Mouse (Mus musculus) midbrain, embryonic 10.5 days (tissue): ENCODE data around the gene Tox3. TPM values are rescaled to one million over a fixed set of nuclear protein-coding genes. Genes with fewer than 3 reads are reported as not detected.

Experiments used
- DNase-seq: peaks from one replicate; pipeline ENCODE4 v3.0.0-alpha.2; 2017; ENCODE audit warnings: low spot score
- H3K27ac ChIP-seq: fragments of 300-500 bp; sonication (generic); replicated peaks from 2 replicates; pipeline ENCODE4 v1.5.1; 2016; ENCODE audit warnings: mild to moderate bottlenecking
- H3K27me3 ChIP-seq: fragments of 300-500 bp; sonication (generic); 2 replicates; pipeline ENCODE4 v1.6.1; 2016; ENCODE audit warnings: low read depth, mild to moderate bottlenecking; ENCODE audit not compliant: poor library complexity, severe bottlenecking
- H3K36me3 ChIP-seq: fragments of 300-500 bp; sonication (generic); 2 replicates; pipeline ENCODE4 v1.6.1; 2016; ENCODE audit warnings: mild to moderate bottlenecking, moderate library complexity
- H3K4me1 ChIP-seq: fragments of 300-500 bp; sonication (generic); 2 replicates; pipeline ENCODE4 v1.6.1; 2016
- H3K4me3 ChIP-seq: fragments of 300-500 bp; sonication (generic); 2 replicates; pipeline ENCODE4 v1.5.1; 2016; ENCODE audit warnings: mild to moderate bottlenecking, moderate library complexity
- H3K9me3 ChIP-seq: fragments of 300-500 bp; sonication (generic); replicated peaks from 2 replicates; pipeline ENCODE4 v1.6.1; 2016; ENCODE audit warnings: mild to moderate bottlenecking
- WGBS: fragments of 180-500 bp; shearing (Covaris S2); methylation state at CpG from one replicate; pipeline ENCODE4 v1.1.7; 2016; 5-methylcytosine and 5-hydroxymethylcytosine counted together
- polyA plus RNA-seq: library from polyadenylated mRNA; unstranded; fragments of >200 nt; fragmentation: Nextera tagmentation; extraction: Ambion mirVana; gene quantifications from 2 replicates; pipeline ENCODE4 v1.2.1, GENCODE M21; 2016

The Tox3 gene
- polyA plus RNA-seq, 1 experiment from 2014 or later, result 14.8 TPM

DNA sequence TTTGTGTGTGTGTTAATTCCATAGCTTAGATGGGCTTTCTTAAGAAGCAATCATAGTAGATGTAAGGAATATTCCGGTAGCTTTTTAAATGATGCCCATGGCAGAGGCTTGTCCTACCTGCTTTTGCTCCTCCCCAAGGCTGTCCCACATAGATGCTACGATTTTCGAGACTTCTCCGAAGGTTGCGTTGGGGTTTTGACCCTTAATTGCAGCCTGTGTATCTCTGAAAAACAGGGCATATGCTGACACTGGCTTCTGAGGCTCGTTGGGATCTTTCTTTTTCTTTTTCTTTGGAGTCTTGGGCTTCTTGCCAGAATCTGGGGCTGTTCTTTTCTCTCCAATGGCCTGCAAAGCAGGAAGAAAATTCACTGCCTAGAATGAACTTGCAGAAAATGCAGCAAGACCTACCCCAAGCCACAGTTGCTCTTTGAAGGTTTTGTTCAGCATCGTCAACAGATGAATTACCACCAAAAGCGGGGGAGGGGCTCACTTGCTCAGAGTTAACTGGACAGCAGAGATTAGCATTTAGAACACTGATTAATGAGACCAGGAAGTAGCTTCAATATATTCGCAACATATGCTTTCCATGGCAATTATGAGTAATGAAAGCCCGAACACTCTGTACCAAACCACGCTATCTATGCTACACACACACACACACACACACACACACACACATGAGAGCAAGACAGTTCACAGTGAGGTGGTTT lies 93.8 kb downstream of the Tox3 start:
- 75% methylated on average over 11 of the region's 11 CpGs for WGBS

GRCm38 (mm10) chr8:90246357-90246756 lies 101.8 kb downstream of the Tox3 start:
- Histone ChIP-seq H3K9me3 (no peaks in the 10 kb centered on the region), H3K4me1 (peaks cover 54% of the 10 kb centered on the region), H3K4me3 (no peak overlapping the region), H3K36me3 (peaks cover 41% of the 10 kb centered on the region), H3K27ac (peak overlapping the region; percentile 74; the same call in 1 of the 2 replicates), H3K27me3 (no peaks in the 10 kb centered on the region; the same call in 1 of the 2 replicates)
- no peak for DNase-seq
- 93% methylated on average over 8 of the region's 8 CpGs for WGBS

More for the DNA sequence above, 93.8 kb downstream of the Tox3 start:
- Histone ChIP-seq H3K4me1 (peaks cover 28% of the 10 kb centered on the region), H3K27me3 (no peaks in the 10 kb centered on the region), H3K9me3 (no peaks in the 10 kb centered on the region), H3K36me3 (peaks cover 88% of the 10 kb centered on the region), H3K27ac (peak overlapping the region; percentile 73), H3K4me3 (no peak overlapping the region)
- no peak for DNase-seq

- H3K4me1 ChIP-seq, result peaks cover 54% of the 10 kb centered on the region
- no peaks in the 10 kb centered on the region for H3K9me3 ChIP-seq
- no peak for DNase-seq
- peaks cover 35% of the 10 kb centered on the region for H3K36me3 ChIP-seq
- no peaks in the 10 kb centered on the region; the same call in 1 of the 2 replicates for H3K27me3 ChIP-seq
- peak overlapping the region; percentile 74; the same call in 1 of the 2 replicates for H3K27ac ChIP-seq
- no peak overlapping the region for H3K4me3 ChIP-seq
- 75% methylated on average over 3 of the region's 3 CpGs for WGBS
Observed at GRCm38 (mm10) chr8:90245828-90246227, 102.3 kb downstream of the Tox3 start.

DNA sequence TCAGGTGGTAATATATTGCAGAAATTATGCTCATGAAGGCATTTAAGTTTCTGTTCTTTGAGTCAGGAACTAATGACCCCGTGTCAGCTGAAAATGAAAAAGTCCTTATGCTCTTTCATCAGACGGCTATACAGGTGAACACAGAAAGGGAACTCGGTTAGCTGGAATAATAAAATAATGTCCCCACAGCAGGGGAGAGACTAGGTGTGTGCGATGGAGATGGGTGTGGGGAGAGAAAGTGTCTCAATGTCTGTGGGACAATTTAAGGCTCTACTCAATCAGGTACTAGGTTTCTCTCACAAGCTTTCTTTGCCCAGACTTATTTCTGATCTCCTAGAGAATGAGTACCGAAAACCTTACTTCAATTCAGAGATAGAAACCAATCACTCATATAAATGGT lies 103.0 kb downstream of the Tox3 start:
- Histone ChIP-seq H3K4me1 (peaks cover 54% of the 10 kb centered on the region), H3K4me3 (no peak overlapping the region), H3K36me3 (peaks cover 29% of the 10 kb centered on the region), H3K27me3 (no peaks in the 10 kb centered on the region; the same call in 1 of the 2 replicates), H3K27ac (peak overlapping the region; percentile 74), H3K9me3 (no peaks in the 10 kb centered on the region)
- WGBS, result 69% methylated on average over 5 of the region's 5 CpGs
- no peak for DNase-seq

DNA sequence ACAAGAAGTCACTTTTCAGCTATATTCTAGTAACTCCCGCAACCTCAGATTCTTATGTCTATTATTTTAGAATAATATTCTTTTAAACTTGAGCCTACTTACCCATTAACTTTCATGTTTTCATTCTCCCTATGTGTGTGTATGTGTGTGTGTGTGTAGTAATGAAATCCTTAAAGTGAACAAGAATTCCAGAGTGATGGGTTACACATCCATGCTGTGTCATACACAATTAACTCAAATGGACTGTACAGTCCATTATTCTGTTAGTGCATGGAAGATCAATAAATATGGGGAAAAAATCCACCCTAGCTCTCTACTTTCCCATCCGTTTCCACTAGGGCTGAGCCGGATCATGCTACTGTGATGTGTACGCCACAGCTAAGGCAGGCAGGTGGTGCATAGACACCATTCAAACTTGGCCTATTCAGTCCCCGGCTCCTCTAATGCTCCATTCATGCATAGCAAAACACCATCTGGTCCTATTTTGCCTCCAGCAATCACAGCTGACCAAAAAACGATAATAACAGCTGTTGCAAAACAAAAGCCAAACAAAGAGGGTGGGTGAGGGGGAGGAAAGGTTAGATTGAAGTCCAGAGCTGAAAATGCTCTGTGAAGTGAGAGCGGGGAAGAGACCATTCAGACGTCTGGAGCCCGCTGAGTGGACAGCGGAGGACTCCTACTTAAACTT lies 103.5 kb downstream of the Tox3 start:
- peak overlapping the region; percentile 74 for H3K27ac ChIP-seq
- H3K4me1 ChIP-seq, result peaks cover 54% of the 10 kb centered on the region
- no peaks in the 10 kb centered on the region for H3K9me3 ChIP-seq
- DNase-seq, result peak; percentile 73
- H3K27me3 ChIP-seq, result no peaks in the 10 kb centered on the region; the same call in 1 of the 2 replicates
- peaks cover 25% of the 10 kb centered on the region for H3K36me3 ChIP-seq
- 32% methylated on average over 10 of the region's 10 CpGs for WGBS
- no peak overlapping the region for H3K4me3 ChIP-seq

DNA sequence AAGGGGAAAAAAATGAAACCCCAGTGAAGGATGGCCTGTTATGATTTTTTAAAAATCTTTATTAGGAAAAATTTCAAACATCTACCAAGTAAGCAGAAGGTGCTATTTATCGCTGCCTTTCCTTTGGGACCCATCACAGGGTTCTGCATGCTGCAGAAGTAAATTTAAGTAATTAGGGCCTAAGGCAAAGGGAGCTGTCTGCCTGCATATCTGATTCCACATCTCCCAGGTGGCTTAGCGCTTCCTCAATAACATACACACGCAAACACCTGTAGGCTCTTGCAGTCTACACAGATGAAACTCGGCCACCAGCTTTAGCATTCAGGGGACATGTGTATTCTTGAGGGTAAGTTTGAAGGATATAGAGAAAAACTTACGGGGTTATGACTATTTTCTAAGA lies 104.2 kb downstream of the Tox3 start:
- Histone ChIP-seq H3K36me3 (peaks cover 19% of the 10 kb centered on the region), H3K27me3 (no peaks in the 10 kb centered on the region; the same call in 1 of the 2 replicates), H3K4me3 (no peak overlapping the region), H3K4me1 (peaks cover 54% of the 10 kb centered on the region), H3K27ac (peak overlapping the region; percentile 74), H3K9me3 (no peaks in the 10 kb centered on the region)
- no peak for DNase-seq
- WGBS, result 93% methylated on average over 5 of the region's 5 CpGs

GRCm38 (mm10) chr8:90242351-90242750 lies 105.8 kb downstream of the Tox3 start:
- no peak for DNase-seq
- peak overlapping the region; percentile 74; the same call in 1 of the 2 replicates for H3K27ac ChIP-seq

GRCm38 (mm10) chr8:90241461-90241860 lies 106.7 kb downstream of the Tox3 start:
- no peak overlapping the region for H3K4me3 ChIP-seq
- 60% methylated on average over 4 of the region's 4 CpGs for WGBS
- H3K27ac ChIP-seq, result no peak overlapping the region
- H3K9me3 ChIP-seq, result no peaks in the 10 kb centered on the region
- H3K27me3 ChIP-seq, result no peaks in the 10 kb centered on the region
- H3K36me3 ChIP-seq, result 0 out of 2 replicates have a peak, but pooled peaks cover 2% of the 10 kb centered on the region
- DNase-seq, result no peak
- H3K4me1 ChIP-seq, result peaks cover 41% of the 10 kb centered on the region

More at GRCm38 (mm10) chr8:90242351-90242750, 105.8 kb downstream of the Tox3 start:
- Histone ChIP-seq H3K4me1 (peaks cover 47% of the 10 kb centered on the region), H3K27me3 (no peaks in the 10 kb centered on the region), H3K9me3 (no peaks in the 10 kb centered on the region), H3K4me3 (no peak overlapping the region), H3K36me3 (peaks cover 3% of the 10 kb centered on the region; the same call in 1 of the 2 replicates)
- WGBS, result 96% methylated on average over 2 of the region's 2 CpGs

- H3K4me3 ChIP-seq, result no peak overlapping the region
- peaks cover 7% of the 10 kb centered on the region for H3K4me1 ChIP-seq
- no peaks in the 10 kb centered on the region for H3K36me3 ChIP-seq
- no peak overlapping the region; the same call in 1 of the 2 replicates for H3K27ac ChIP-seq
- no peaks in the 10 kb centered on the region for H3K27me3 ChIP-seq
- no peaks in the 10 kb centered on the region for H3K9me3 ChIP-seq
- DNase-seq, result no peak
- WGBS, result 83% methylated on average over 8 of the region's 8 CpGs
Observed at GRCm38 (mm10) chr8:90232501-90232900, 115.6 kb downstream of the Tox3 start.

DNA sequence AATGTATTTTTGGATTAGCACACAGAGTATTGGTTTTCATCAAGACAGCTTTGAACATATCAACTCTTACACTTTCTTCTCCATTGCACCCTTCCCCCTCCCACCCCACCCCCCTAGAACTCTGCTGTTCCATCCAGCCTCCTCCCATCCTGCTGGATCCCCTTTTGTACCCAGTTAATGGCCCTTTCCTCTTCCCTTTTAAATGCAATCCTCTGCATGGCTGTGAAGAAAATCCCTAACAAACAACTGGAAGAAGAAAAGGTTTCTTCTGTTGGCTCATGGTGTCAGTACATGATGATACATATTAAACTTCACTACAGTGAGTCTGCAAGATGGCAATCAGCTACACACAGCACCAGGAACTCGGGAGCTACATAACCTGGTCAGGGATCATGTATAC lies 124.0 kb downstream of the Tox3 start:
- H3K36me3 ChIP-seq, result no peaks in the 10 kb centered on the region
- no peak overlapping the region for H3K27ac ChIP-seq
- no peak overlapping the region for H3K4me3 ChIP-seq
- no peaks in the 10 kb centered on the region for H3K4me1 ChIP-seq
- 87% methylated on average over 1 of the region's 1 CpGs for WGBS
- H3K9me3 ChIP-seq, result no peaks in the 10 kb centered on the region
- DNase-seq, result no peak
- H3K27me3 ChIP-seq, result no peaks in the 10 kb centered on the region

DNA sequence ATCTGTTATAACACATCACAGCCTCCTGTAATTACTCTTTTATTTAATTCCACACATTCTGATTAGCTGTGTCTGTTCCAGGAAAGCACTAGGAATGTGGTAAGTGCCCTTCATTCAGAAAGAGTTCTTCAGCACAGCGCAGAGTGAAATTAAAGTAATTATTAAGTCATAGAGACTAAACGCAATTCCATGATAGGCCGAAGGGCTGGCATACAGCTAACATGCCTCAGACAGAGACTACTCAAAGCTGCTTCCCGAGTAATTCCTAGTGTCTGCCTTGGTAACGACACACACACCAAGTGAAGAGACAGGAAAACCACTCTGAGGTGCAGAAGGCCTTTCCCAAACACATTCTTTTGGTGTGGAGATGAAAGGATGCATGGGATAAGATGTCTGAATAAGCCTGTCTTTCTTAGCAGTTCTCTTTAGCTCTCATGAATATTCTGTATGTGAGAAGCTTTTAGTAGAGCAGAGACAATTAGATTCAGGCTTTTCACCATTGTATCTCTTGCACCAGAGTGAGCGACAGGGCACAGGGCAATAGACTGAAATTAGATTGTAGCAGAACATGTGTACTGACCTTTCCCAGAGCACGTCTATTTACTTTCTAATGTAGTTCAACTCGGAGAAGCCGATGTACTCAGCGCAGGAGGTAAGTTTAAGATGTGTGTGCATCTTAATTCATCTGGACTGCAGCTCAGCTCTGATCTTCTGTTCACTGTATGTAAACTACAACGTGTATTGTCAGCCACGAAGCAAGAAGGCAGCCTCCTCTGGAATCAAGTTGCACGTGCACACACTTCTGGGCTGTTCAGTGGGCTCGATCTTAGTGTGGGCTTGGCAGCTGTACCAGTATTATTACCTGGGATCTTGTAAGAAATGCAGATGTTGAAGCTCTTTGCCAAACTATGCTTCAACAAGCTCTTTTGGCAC lies 138.8 kb downstream of the Tox3 start:
- Histone ChIP-seq H3K27me3 (no peaks in the 10 kb centered on the region), H3K27ac (peak overlapping the region; percentile 76), H3K4me1 (peaks cover 23% of the 10 kb centered on the region), H3K4me3 (no peak overlapping the region), H3K9me3 (no peaks in the 10 kb centered on the region), H3K36me3 (no peaks in the 10 kb centered on the region)
- WGBS, result 43% methylated on average over 14 of the region's 14 CpGs
- peak; percentile 40 for DNase-seq
